Mouse (Mus musculus) frontal cortex, adult (tissue): ENCODE data around the gene Nploc4.
"Not testable (repeated sequence)": the region's sequence is repeated elsewhere in the genome, so short reads cannot be mapped to it uniquely, and the experiment has no call there.

ENCODE experiments used
- ATAC-seq: cut with Nextera tagmentation; 2 replicates; pipeline ENCODE4 v1.9.2; 2017; ENCODE audit warnings: mild to moderate bottlenecking, moderate library complexity, mixed read lengths; ENCODE audit not compliant: low TSS enrichment

The Nploc4 gene

DNA sequence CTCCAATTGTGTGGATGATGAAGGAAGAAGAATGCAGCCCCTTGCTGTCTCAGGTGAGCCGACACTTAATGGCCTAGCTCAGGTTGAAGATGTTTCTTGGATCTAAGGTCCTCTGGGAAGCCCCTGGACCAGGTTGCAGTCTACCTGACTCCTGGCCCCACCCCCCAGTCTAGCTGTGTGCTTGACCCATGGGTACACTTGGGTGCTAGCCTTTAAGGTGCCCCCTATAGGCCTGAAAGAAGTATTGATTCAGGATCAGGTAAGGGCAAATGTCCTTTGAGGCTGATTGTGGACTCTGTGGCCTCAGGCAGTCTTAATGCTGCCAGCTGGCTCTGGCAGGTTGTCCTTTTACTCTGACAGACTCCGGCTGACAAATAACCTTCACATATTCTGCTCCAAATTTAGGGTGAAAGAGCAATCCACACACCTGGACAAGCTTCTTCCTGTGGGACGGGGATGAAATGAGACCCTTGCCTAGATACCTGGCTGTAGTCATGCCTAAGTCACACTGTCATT lies 5.3 kb upstream of the Nploc4 start:
- no peak for ATAC-seq

DNA sequence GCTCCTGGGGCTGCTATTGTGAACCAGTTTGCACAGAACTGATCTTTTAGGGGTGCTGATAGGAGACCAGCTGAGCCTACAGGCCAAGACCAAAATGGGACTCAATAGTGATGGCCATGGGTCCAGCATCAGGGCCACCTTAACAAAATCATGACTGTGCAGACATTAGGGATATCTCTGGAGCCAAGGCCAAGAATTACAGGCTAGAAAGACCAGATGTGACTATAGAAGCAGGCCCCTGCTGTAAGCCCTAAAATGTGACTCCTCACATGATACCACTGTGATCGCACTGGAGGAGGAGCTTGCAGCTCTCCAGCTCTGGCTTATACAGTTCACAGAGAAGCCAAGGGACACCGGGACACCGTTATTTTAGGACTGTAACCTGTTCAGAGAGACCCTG lies 4.8 kb upstream of the Nploc4 start, which contains the start of gene Tspan10:
Tspan10 (plus strand) TSS at position 301 of the 400 bp plus-strand sequence.
- ATAC-seq = no peak

DNA sequence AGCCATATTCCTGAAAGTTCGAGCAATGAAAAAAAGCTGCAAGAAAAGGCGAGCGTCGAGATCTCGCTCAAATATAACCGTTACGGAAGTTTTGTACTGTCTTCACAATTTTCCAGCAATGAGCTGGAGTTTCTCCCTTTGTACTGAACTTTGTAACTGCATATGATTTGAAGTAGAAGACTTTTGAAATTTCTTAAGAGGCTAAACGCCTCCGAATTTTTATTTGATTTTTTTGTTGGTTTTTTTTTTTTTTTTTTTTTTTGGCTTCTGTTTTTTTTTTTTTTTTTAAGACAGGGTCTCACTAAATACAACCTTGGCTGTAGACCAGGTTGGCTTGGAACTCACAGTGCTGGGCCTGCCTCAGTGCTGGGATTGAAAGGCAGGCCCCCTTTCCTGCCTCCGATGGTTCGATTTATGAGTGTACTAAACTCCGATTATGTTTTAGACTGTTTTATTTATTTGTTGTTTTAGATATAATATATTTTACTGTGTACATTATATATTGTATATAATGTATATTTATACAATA lies 413 bp upstream of the Nploc4 start:
- no peak for ATAC-seq

DNA sequence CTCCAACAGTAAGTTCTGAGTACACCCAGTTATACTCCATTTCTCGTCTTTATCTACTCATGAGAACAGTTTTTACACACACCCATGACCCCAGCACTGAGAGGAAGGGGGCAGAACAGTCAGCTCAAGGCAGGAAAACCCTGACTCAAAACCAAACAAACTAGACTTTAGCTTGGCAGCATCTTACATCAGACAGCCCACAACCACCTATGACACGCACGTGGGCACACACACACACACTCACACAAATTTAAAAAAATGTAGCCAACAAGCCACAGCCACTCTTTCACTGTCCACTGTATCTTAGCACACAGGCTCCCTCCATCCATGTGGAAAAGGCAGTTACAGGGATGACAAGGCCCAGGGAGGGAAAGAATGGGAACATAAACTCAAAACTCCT lies 10.8 kb downstream of the Nploc4 start:
- no peak for ATAC-seq

DNA sequence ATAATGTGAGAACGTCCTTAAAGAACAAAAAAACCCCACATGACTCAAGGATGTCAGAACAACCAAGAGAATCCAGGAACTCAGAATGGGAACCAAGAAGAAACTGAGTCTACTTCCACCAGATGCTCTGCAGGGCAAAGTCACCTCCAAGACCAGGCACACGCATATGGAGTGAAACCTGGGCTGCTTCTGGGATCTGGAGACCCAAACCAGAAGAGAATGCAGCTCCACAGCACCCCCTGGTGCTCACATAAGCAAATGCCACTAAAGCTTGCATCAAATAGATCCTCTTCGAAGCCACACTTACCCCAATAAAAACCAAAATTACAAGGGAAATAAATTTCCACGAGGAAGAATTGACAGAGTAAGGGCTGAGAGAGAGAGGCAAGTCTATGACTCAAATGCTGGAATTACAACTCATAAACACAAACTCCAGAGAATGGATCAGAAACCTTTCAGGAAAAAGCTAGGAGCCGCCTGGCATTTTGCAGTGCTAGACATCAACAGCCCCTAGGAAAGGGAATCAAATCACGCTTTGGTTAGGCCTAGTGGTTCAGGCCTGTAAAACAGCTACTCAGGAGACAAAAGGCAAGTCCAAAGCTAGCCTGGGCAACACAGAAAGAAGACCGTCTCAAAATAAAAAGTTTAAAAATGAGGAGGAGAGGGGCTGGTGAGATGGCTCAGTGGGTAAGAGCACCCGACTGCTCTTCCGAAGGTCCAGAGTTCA lies 13.8 kb downstream of the Nploc4 start:
- no peak; the same call in 1 of the 2 replicates for ATAC-seq

DNA sequence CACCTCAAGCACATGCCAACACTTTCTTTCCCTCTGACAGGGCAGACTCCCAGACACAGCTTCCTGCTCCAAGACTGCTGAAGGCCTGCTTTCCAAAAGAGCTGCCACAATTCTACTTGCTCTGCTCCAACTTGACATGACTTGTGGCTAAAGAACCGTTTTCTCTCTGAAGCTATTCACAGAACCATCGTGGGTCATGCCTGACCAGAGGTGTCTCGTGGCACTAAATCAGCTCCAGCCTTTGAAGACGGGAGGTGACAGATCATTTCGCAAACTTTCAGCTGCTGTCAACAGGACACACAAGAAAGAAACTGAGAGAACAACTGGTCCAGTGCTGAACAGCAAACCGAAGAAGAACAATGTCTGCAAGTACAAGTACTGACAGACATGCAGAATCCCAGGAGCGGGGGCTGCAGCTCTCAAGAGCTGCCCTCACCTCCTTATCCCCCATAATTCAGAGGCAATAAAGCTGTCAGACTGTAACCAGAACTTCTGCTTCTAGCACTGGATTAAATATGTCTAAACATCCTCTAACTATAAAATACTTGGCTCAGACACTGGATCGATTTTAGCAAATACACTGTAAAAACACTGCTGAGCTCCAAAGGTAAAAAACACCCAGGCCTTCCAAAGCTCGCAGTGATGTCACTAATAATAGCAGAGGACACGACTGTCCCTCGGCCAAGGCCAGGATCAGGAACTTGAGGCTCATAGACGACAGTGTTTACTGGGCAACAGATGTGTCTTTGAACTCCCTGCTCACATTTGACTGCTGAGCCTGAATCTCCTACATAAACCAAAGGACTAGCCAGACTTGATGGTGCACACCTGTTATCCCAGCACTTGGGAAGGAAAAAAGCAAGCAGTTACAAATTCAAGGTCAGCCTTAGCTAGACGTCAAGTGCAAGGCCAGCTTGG lies 14.6 kb downstream of the Nploc4 start:
- ATAC-seq = no peak

DNA sequence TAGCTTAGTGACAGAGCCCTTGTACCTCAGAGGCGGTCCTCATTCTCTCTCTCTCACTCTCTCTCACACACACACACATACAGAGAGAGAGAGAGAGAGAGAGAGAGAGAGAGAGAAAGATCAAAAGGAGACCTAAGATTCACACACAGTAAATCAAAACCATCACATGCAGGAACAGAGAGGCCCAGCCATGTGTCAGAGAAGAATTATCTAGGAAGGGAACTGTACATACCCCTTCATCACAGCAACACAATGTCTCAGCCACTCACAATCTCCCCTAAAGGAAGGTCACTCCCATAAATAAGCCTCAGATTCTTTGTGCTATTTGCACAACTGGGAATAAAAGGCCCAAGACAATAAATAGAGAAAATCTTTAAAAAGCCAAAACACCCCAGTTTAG lies 18.9 kb downstream of the Nploc4 start:
- no peak for ATAC-seq

DNA sequence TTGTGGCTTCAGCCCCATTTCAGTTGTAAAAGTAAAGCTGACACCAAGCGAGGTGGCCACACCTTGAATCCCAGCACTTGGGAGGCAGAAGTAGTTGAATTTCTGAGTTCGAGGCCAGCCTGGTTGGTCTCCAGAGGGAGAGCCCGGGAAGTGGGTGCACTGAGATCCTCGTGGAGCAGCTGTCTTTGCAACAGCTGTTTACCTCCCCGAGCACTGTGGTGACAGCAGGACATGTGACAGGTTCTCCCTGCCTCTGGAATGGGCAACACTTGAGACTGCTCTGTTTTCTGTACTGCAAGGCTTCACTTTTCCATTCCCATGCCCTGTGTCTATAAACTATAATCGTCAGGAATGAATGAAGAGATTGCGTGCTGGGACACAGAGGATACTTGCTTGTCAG lies 19.7 kb downstream of the Nploc4 start:
- ATAC-seq = no peak

DNA sequence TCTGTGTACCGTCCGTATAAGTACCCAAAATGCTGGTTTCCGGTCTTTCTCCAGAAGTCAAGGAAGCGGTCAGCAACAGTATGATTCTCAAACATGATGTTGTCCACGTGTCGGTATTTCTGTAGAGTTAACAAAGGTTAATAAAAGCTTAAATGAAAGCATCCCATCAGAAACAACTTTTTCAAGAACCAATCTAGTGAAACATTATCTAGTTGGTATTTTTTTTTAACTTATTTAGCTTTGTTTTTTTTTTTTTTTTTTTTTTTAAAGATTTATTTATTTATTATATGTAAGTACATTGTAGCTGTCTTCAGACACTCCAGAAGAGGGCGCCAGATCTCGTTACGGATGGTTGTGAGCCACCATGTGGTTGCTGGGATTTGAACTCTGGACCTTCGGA lies 23.9 kb downstream of the Nploc4 start:
- ATAC-seq = not testable (repeated sequence)

DNA sequence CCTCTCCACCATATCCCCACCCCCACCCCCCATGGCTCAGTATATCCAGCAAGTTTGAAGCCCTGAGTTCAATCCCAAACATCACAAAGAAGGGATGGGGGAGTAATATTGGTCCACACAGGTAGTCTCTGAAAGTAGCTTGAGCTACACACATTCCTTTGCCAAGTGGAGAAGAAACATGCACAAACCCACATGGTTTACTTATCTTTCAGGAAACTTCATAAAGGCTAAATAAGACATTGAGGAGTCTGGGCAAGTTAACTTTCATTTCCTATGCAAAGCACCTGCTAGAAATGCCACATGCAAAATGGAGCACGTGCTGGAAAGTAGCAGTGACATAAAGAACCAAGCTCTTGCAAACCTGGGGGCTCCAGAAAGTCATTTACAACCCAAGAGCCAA lies 31.1 kb downstream of the Nploc4 start:
- no peak for ATAC-seq

DNA sequence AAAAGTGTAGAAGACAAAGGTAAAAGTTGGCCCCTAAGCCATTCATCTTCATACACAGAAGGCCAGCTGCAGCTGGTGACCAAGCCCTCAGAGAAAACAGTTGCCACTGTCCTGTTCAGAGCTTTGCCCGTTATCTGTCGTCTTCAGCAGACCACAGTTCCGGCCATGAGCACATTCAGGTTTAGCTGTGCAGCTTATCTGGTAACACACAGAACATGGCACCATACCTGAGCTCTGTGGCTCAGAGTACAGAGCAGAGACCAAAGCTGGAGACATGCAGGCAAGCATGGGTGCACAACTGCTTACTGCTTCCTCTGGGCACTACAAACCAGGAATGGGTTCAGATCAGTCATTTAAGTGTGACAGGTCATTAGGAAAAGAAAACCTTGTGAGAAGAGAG lies 31.6 kb downstream of the Nploc4 start:
- no peak for ATAC-seq

DNA sequence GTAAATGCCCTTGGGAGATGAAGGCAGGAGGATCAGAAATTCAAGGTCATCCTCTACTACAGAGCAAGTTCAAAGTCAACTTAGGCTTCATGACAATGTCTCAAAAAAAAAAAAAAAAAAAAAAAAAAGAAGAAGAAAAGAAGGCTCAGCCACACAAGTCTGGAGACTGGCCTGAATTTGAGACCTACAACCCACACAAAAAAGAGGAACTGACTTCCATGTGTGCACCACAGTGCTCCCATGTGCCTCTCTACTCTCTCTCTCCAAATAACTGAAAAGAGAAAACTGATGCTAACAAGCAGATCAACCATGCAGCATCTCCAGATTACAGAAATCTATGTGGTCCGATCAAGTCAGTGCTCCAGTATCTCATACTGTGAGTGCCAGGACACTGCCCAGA lies 32.7 kb downstream of the Nploc4 start:
- no peak for ATAC-seq

DNA sequence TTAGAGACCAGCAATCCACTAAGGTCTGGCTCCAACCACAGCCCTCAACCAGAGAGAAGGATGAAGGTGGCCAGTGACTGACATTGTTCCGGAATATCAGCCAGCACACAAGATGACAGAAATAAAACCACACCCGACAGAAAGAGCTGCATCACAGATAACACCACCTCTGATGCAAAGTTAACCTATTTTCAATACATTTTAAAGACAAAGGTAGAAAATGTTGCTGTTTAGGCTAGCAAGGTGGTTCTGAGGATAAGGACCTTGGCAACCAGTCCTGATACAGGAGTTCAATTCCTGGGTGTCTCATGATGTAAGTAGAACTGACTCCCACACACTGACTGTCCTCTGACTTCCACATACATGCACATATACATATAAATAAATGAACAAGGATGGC lies 38.2 kb downstream of the Nploc4 start:
- ATAC-seq = no peak

DNA sequence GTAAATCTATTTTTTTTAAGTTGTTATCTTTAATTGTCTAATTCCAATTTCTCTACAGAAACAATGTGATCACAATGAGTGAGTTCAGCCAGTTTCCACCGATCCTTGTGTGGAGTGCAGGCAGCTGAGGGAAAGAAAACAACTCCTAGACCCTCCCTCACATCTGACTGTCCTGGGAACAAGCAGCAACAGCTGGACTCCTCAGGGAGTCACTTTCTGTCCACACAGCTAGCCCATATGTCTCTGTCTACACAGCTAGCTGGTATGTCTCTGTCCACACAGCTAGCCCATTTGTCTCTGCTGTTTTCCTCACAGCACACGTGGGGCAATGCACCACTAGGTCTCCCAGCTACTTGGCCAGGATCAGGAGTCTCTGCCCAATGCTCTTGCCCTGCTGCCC lies 39.9 kb downstream of the Nploc4 start:
- ATAC-seq = no peak

DNA sequence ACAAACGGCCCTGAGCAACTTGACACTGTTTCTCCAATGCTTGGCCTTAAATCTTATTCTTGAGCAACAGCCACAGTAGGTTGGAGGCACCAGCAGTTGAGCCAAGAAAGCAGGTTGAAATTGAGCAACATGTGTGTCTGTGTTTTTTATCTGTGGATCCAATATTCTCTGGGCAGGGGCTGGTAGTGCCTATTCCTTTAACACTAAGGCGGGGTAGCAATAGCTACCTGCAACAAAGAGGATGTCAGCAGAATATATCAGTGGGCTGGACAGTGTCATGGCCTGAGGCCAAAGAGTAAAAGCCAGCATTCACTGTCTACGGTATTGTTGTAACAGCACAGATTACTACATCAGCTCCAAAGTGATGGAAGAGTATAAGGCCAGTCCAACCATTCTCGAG lies 41.8 kb downstream of the Nploc4 start:
- no peak for ATAC-seq

DNA sequence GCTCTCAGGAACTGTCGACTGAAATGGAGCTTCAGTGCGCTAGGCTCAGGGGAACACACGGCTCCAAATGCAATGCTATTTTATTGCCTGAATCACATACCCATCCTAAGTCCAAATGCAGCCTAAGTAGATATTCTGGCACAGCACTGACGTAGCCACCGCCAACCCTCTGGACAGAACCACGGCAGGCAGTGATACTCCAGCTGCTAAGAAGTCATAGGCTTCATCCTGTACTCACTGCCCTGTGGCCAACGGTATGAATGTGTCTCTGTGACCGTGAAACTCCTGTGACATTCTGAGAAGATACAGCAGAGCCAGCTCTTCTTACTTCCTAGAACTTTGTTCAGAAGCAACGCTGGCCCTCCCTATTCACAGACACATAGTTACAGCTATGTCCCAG lies 48.9 kb downstream of the Nploc4 start:
- no peak for ATAC-seq

DNA sequence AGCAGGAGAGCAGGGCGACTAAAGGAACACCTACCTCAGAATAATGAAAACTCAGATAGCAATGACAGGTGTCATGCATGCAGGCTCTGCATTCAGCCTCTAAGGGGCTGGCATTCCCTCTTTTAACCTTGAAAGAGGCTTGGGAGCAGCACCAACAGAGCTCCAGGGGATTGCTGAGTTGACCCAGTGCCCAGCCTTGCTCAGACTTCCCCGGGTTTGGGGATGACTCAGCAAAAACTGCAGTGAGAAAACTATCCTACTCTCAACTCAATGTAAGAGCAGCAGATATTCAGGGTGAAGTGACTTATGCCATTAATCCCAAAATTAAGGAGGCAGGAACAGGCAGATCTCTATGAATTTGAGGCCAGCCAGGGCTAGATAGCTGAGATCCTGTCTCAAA lies 50.4 kb downstream of the Nploc4 start:
- no peak for ATAC-seq

DNA sequence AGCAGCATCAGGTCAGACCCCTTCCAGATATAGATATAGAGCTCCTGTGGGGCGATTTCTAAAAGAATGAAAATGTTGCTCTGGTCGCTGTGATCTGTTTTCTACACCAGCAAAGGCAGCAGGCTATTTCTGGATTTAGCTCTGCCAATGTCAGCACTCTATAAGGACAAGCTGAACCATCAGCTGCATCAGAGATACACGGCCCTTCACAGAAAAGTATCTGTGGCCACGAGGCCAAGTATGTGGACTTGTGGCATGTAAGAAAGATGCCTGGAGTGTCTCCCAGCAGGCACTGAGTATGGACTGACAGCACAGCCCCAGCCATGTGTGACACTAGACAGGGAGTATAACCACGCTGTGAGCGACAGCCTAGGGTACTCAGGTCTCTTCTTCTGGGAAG lies 50.9 kb downstream of the Nploc4 start:
- no peak for ATAC-seq

DNA sequence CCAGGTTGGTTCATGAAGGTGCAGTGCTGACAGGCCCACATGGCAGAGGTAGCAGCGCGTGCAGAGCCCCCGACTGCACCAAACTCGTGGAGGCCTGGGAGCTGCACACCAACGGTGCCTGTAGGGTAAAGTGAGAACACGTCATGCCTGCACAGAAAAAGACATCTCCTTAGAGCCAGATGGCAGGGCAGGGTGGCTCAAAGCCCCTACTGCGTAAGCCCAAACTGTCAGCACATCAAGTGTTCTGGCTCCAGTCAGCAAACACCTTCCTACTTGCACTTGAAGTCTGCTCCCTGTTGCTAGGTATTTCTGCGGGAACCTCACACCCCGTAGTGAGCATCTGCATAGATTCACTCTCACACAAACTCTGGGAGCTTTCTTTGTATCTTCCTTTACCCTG lies 55.0 kb downstream of the Nploc4 start:
- ATAC-seq = peak; percentile 45; the same call in 1 of the 2 replicates

DNA sequence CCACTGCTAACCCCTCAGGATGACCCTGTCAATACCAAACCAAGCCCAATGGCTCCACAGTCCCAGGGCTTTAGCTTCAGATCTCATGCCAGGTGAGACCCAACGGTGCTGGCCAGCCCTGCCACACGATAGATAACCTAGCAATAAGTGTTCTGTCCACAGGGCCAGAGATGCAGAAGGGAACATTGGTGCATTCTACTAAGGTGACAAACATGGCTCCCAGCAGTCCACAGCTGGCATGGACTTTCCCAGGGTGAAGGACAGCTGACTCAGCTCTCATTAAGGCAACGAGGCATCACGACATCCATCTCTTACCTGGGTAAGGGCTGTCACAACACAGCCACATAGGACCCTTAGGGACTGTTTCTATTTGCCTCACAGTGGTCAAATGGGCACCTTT lies 56.4 kb downstream of the Nploc4 start:
- no peak for ATAC-seq

DNA sequence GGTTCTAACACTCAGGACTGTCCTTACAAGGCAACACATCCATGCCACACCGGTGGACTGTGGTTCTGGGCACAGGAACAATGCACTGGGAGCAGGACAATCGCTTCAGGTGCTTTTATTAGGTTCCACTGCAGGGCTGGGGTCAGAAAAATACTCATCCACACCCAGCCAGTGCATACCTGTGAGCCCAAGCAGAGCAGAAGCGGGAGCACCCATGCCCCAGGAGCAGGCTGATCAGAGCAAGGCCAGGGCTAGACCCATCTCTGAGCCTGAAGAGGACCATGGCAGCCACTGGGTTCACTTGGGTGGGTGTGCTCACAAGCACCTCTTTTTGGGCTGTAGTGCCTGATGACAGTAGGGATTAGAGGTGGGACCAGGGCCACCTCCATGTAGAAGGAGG lies 57.2 kb downstream of the Nploc4 start:
- ATAC-seq = no peak
